Mouse (Mus musculus): ENCODE results near the gene Ttc28. TPM values are rescaled to one million over a fixed set of nuclear protein-coding genes. Genes with fewer than 3 reads are reported as not detected.

Ttc28 gene
- total and polyA plus RNA-seq, 2 experiments: 0.81 to 0.83 TPM

DNA sequence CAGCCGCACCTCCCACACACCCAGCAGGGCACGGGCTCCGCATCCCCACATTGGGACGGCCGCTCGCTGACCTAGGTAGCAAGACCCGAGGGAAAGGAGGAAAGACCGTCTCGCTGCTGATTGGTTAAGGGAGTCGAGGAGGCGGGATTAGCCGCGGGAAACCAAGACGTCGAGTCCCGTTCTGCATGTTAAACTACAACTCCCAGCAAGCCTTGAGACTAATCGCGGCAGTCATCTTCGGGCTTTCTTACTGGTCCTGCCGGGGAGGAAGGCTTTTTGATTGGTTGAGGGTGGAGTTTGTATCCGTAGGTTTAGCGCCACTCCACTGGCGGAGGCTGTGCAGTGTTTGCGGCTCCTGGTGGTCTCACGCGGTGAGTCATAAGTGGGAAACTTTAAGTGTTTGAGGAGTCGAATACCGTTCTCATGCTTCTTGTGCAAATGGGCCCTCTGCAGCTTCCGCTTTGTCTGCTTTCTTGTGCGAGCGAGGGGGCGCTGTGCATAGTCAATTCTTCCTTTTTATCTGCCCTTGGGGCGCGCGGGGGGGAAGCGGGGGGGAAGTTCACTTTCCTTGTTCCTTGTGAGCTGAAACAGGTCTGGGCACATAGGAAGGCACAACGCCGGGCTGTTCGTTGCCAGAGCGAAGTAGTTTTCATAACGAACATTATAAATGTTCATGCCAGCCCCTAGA lies 39.8 kb upstream of the Ttc28 start, which contains the start of the genes Hscb and Chek2:
Gene Hscb (minus strand): TSS at position 100 of the 688 bp plus-strand sequence.
Gene Chek2 (plus strand): TSS at position 302 of the 688 bp plus-strand sequence.
- WGBS: under 1% methylated on average over 41 of the region's 41 CpGs
- Histone ChIP-seq H3K79me2 (ENCODE audit: control insufficient read depth, insufficient read depth, low read length) (no peaks in the 10 kb centered on the region), H3K9ac (ENCODE audit: low read depth, low read length) (peak within 1 kb of the TSS; percentile 79), H3K27me3 (ENCODE audit: control insufficient read depth, insufficient read depth, low read length) (no peaks in the 10 kb centered on the region), H3K36me3 (ENCODE audit: control insufficient read depth, insufficient read depth, low read length) (no peaks in the 10 kb centered on the region), H3K4me1 (ENCODE audit: control insufficient read depth, insufficient read depth, low read length) (peaks cover 5% of the 10 kb centered on the region), H3K27ac (replicated peaks; ENCODE audit: insufficient read depth, low read depth, low read length) (peak within 1 kb of the TSS; percentile 30), H3K4me3 (ENCODE audit: insufficient read depth, low read depth, low read length) (peak within 1 kb of the TSS; percentile 73)
- peak; percentile 62; the same call in 1 of the 2 replicates for TF ChIP-seq POLR2A (IDR thresholded peaks at IDR 0.05; ENCODE audit: extremely low read depth, insufficient read depth, low read length)
- TF ChIP-seq CTCF (IDR thresholded peaks at IDR 0.05; ENCODE audit: low read depth, low read length): peak; percentile 53
- DNase-seq (ENCODE audit: extremely low read depth, low read depth, low spot score): peak; percentile 97

GRCm38 (mm10) chr5:110840465-110840864 lies 39.1 kb upstream of the Ttc28 start:
- Histone ChIP-seq H3K27ac (replicated peaks; ENCODE audit: insufficient read depth, low read depth, low read length) (no peak overlapping the region), H3K36me3 (ENCODE audit: control insufficient read depth, insufficient read depth, low read length) (no peaks in the 10 kb centered on the region), H3K9ac (ENCODE audit: low read depth, low read length) (peak overlapping the region; percentile 38; the same call in 1 of the 2 replicates), H3K79me2 (ENCODE audit: control insufficient read depth, insufficient read depth, low read length) (no peaks in the 10 kb centered on the region), H3K27me3 (ENCODE audit: control insufficient read depth, insufficient read depth, low read length) (no peaks in the 10 kb centered on the region), H3K4me1 (ENCODE audit: control insufficient read depth, insufficient read depth, low read length) (peaks cover 5% of the 10 kb centered on the region), H3K4me3 (ENCODE audit: insufficient read depth, low read depth, low read length) (peak overlapping the region; percentile 58)
- peak; percentile 24 for DNase-seq (ENCODE audit: extremely low read depth, low read depth, low spot score)
- peak; percentile 59; the same call in 1 of the 2 replicates for TF ChIP-seq CTCF (IDR thresholded peaks at IDR 0.05; ENCODE audit: low read depth, low read length)
- no peak for TF ChIP-seq POLR2A (IDR thresholded peaks at IDR 0.05; ENCODE audit: extremely low read depth, insufficient read depth, low read length)
- 11% methylated on average over 4 of the region's 4 CpGs for WGBS

- TF ChIP-seq CTCF (IDR thresholded peaks at IDR 0.05; ENCODE audit: low read depth, low read length) (no peak), POLR2A (IDR thresholded peaks at IDR 0.05; ENCODE audit: extremely low read depth, insufficient read depth, low read length) (no peak)
- no peak overlapping the region for H3K27ac ChIP-seq (replicated peaks; ENCODE audit: insufficient read depth, low read depth, low read length)
- H3K79me2 ChIP-seq (ENCODE audit: control insufficient read depth, insufficient read depth, low read length): no peaks in the 10 kb centered on the region
- no peak overlapping the region for H3K9ac ChIP-seq (ENCODE audit: low read depth, low read length)
- no peak overlapping the region for H3K4me3 ChIP-seq (ENCODE audit: insufficient read depth, low read depth, low read length)
- no peaks in the 10 kb centered on the region for H3K27me3 ChIP-seq (ENCODE audit: control insufficient read depth, insufficient read depth, low read length)
- WGBS: 92% methylated on average over 14 of the region's 14 CpGs
- H3K4me1 ChIP-seq (ENCODE audit: control insufficient read depth, insufficient read depth, low read length): peaks cover 5% of the 10 kb centered on the region
- no peak for DNase-seq (ENCODE audit: extremely low read depth, low read depth, low spot score)
- no peaks in the 10 kb centered on the region for H3K36me3 ChIP-seq (ENCODE audit: control insufficient read depth, insufficient read depth, low read length)
Measured at GRCm38 (mm10) chr5:110841046-110841862, 38.3 kb upstream of the Ttc28 start.

DNA sequence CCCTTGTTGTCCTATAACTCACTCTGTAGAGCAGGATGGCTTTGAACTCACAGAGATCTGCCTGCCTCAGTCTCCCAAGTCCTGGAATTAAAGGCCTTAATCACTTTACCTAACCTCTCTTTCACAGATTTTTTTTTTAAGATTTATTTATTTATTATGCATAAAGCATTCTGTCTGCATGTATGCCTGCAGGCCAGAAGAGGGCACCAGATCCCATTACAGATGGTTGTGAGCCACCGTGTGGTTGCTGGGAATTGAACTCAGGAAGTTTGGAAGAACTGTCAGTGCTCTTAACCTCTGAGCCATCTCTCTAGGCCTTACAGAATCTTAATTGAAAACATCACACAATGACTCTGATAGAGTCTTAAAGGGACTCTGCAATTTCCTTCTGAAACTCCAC lies 26.6 kb upstream of the Ttc28 start:
- no peak for TF ChIP-seq POLR2A (IDR thresholded peaks at IDR 0.05; ENCODE audit: extremely low read depth, insufficient read depth, low read length)
- no peak for TF ChIP-seq CTCF (IDR thresholded peaks at IDR 0.05; ENCODE audit: low read depth, low read length)
- no peak overlapping the region for H3K9ac ChIP-seq (ENCODE audit: low read depth, low read length)
- H3K27me3 ChIP-seq (ENCODE audit: control insufficient read depth, insufficient read depth, low read length): no peaks in the 10 kb centered on the region
- H3K27ac ChIP-seq (replicated peaks; ENCODE audit: insufficient read depth, low read depth, low read length): no peak overlapping the region
- H3K4me3 ChIP-seq (ENCODE audit: insufficient read depth, low read depth, low read length): no peak overlapping the region
- DNase-seq (ENCODE audit: extremely low read depth, low read depth, low spot score): no peak
- H3K79me2 ChIP-seq (ENCODE audit: control insufficient read depth, insufficient read depth, low read length): no peaks in the 10 kb centered on the region
- WGBS: 73% methylated on average over 1 of the region's 1 CpGs
- H3K4me1 ChIP-seq (ENCODE audit: control insufficient read depth, insufficient read depth, low read length): no peaks in the 10 kb centered on the region
- no peaks in the 10 kb centered on the region for H3K36me3 ChIP-seq (ENCODE audit: control insufficient read depth, insufficient read depth, low read length)

- Histone ChIP-seq H3K36me3 (ENCODE audit: control insufficient read depth, insufficient read depth, low read length) (no peaks in the 10 kb centered on the region), H3K27me3 (ENCODE audit: control insufficient read depth, insufficient read depth, low read length) (no peaks in the 10 kb centered on the region), H3K27ac (replicated peaks; ENCODE audit: insufficient read depth, low read depth, low read length) (no peak overlapping the region), H3K79me2 (ENCODE audit: control insufficient read depth, insufficient read depth, low read length) (no peaks in the 10 kb centered on the region), H3K4me3 (ENCODE audit: insufficient read depth, low read depth, low read length) (no peak overlapping the region), H3K9ac (ENCODE audit: low read depth, low read length) (no peak overlapping the region), H3K4me1 (ENCODE audit: control insufficient read depth, insufficient read depth, low read length) (no peaks in the 10 kb centered on the region)
- 73% methylated on average over 5 of the region's 5 CpGs for WGBS
- DNase-seq (ENCODE audit: extremely low read depth, low read depth, low spot score): peak; percentile 7
- TF ChIP-seq POLR2A (IDR thresholded peaks at IDR 0.05; ENCODE audit: extremely low read depth, insufficient read depth, low read length): no peak
Measured at GRCm38 (mm10) chr5:110857091-110857490, 22.5 kb upstream of the Ttc28 start.
